Mouse (Mus musculus) embryonic fibroblast, embryonic 13.5 days (primary cell): ENCODE results near the gene Kcnip2.
A peak's percentile ranks its signal among the peaks of the same experiment; 100 is the strongest.

ENCODE experiments used
- CTCF ChIP-seq: IDR thresholded peaks from 2 replicates; pipeline ENCODE4 v1.5.1; 2011; ENCODE audit warnings: mild to moderate bottlenecking, control low read depth, low read length, moderate library complexity, borderline replicate concordance; ENCODE audit not compliant: insufficient read depth
- POLR2A ChIP-seq: IDR thresholded peaks from 2 replicates; pipeline ENCODE4 v1.6.1; 2011; ENCODE audit warnings: low read depth, mild to moderate bottlenecking, control low read depth, low read length, moderate library complexity

GRCm38 (mm10) chr19:45746153-45747020, 69.5 kb downstream of the Kcnip2 start:
- TF ChIP-seq POLR2A (no peak), CTCF (peak; percentile 65; the same call in 1 of the 2 replicates)
